Mouse (Mus musculus): ENCODE measurements around the gene Cdc42bpb. TPM values are rescaled to one million over a fixed set of nuclear protein-coding genes. Genes with fewer than 3 reads are reported as not detected.

The Cdc42bpb gene
- polyA plus RNA-seq, 1 experiment from 2014 or later = 43.4 TPM

DNA sequence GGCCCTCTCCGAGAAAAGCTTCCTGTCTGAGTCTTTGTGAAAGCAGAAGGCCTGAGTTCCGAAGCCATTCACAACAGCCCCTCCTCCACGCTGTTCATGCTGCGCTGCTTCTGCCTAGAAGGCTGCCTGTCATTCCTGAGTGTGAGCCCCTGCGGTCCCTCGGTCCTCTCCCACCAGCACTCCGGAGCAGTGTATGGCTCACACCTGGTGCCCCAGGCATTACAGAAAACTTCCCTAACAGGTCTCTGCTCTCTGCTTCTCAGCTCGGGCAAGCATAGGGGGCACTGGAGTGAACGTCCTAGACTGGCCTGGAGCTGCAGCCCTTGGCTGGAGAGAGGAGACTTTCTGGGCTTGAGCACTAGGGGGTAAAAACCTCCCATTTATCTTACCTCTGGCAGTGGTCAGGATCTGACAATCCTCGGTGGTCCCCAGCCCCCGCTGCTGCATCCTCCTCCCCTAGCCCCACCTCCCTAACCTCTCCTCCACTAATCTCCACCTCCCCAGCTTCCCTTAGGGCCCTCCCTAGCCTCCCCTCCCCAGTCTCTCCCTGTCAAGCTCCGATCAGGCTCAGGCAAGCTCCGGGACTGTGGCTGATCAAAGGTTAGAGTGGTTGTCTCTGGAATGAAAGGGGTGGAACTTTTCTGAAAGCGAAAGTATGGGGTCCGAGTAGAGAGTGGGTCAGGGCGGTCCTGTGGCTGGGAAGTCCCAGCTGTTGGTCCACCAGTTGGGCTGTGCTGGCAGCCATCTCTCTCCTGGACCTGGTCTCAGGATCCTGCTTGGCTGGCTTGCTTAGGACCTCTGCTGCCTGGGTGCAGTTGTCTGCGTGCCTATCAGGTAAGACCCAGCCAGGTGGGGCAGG, 39.6 kb upstream of the Cdc42bpb start, which contains the start of gene Exoc3l4:
TSS of gene Exoc3l4 (plus strand) at position 97 of the 859 bp plus-strand sequence.
- H3K27ac ChIP-seq (ENCODE audit: low read depth, low read length) = no peak within 1 kb of the TSS
- no peaks in the 10 kb centered on the region; the same call in 1 of the 2 replicates for H3K4me1 ChIP-seq (ENCODE audit: control insufficient read depth, insufficient read depth, low read length)
- WGBS = 5% methylated on average over 17 of the region's 17 CpGs
- H3K36me3 ChIP-seq (ENCODE audit: control insufficient read depth, insufficient read depth, low read length) = no peaks in the 10 kb centered on the region
- no peaks in the 10 kb centered on the region for H3K9me3 ChIP-seq (ENCODE audit: control insufficient read depth, low read length)
- H3K9ac ChIP-seq (replicated peaks; ENCODE audit: low read depth, low read length) = 0 out of 2 replicates have a peak within 1 kb of the TSS, but pooled peaks have one; percentile 7
- H3K27me3 ChIP-seq (ENCODE audit: control insufficient read depth, insufficient read depth, low read length) = peaks cover 8% of the 10 kb centered on the region; the same call in 1 of the 2 replicates
- H3K4me3 ChIP-seq (ENCODE audit: low read depth, low read length) = no peak within 1 kb of the TSS
- H3K4me2 ChIP-seq (ENCODE audit: low read depth, low read length) = peak within 1 kb of the TSS; percentile 29
- ATAC-seq (ENCODE audit: low read depth) = 0 out of 2 replicates have a peak, but pooled peaks have one; percentile 32

DNA sequence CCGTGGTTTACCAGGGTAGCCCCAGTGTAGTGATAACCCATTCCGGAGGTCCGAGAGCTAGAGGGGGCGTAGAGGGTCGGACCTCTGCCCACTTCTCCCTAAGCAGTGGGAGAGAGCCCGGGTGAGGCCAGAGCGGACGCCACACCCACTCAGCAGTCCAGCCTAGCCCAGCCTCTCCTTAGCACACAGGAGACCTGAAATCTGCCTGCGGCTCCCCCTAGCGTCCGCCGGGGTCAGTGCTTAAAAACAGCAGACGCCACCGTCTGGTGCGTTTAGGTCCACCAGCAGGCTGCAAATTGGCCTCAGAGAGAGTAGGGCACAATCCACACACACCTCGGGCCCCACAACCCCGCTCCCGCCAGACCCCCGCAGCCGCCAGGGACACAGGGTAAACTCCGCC, 35.8 kb upstream of the Cdc42bpb start:
- WGBS = 0% methylated on average over 21 of the region's 21 CpGs
- Histone ChIP-seq H3K9me3 (ENCODE audit: control insufficient read depth, low read length) (no peaks in the 10 kb centered on the region), H3K36me3 (ENCODE audit: control insufficient read depth, insufficient read depth, low read length) (no peaks in the 10 kb centered on the region), H3K9ac (replicated peaks; ENCODE audit: low read depth, low read length) (no peak overlapping the region), H3K27ac (ENCODE audit: low read depth, low read length) (no peak overlapping the region), H3K4me1 (ENCODE audit: control insufficient read depth, insufficient read depth, low read length) (peaks cover 5% of the 10 kb centered on the region; the same call in 1 of the 2 replicates), H3K4me3 (ENCODE audit: low read depth, low read length) (peak overlapping the region; percentile 12; the same call in 1 of the 2 replicates), H3K27me3 (ENCODE audit: control insufficient read depth, insufficient read depth, low read length) (peaks cover 4% of the 10 kb centered on the region), H3K4me2 (ENCODE audit: low read depth, low read length) (peak overlapping the region; percentile 36)
- peak; percentile 84; the same call in 1 of the 2 replicates for ATAC-seq (ENCODE audit: low read depth)

DNA sequence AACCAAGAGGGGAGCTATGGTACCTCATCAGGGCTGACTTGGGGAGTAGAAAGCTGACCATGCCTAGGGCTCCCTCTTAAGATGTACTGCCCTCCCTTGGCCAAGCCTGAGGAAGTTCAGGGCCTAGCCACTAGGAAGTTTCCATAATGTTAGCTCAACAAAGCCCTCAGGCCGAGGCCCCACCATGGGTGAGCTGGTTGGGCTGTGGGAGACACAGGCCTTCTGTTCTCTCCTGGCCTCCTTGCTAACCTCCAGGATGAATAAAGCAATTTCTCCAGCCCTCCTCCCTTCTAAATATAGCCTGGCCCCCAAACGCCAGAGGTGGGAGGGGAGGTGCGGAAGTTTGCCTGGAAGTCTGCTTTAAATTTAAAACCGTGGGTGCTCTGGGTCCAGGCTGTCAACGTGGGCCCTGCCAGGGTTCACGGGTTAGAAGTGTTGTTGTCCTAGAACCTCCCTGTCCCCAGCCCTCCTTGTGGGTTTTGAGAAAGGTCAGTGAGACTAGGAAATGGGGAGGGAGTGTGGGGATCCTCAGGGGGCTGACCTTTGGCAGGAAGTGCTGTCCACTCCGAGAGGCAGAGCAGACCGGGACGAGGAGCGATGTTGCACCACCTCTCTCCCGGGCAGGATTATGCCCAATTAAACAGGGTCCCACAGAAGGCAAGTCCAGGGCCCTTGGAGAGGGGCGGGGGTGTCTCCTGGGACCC, 35.2 kb upstream of the Cdc42bpb start:
- Histone ChIP-seq H3K27me3 (ENCODE audit: control insufficient read depth, insufficient read depth, low read length) (peaks cover 4% of the 10 kb centered on the region), H3K4me3 (ENCODE audit: low read depth, low read length) (peak overlapping the region; percentile 12; the same call in 1 of the 2 replicates), H3K4me1 (ENCODE audit: control insufficient read depth, insufficient read depth, low read length) (peaks cover 5% of the 10 kb centered on the region; the same call in 1 of the 2 replicates), H3K9ac (replicated peaks; ENCODE audit: low read depth, low read length) (no peak overlapping the region), H3K4me2 (ENCODE audit: low read depth, low read length) (peak overlapping the region; percentile 36), H3K27ac (ENCODE audit: low read depth, low read length) (no peak overlapping the region), H3K9me3 (ENCODE audit: control insufficient read depth, low read length) (no peaks in the 10 kb centered on the region), H3K36me3 (ENCODE audit: control insufficient read depth, insufficient read depth, low read length) (no peaks in the 10 kb centered on the region)
- peak; percentile 5; the same call in 1 of the 2 replicates for ATAC-seq (ENCODE audit: low read depth)
- 22% methylated on average over 12 of the region's 12 CpGs for WGBS

DNA sequence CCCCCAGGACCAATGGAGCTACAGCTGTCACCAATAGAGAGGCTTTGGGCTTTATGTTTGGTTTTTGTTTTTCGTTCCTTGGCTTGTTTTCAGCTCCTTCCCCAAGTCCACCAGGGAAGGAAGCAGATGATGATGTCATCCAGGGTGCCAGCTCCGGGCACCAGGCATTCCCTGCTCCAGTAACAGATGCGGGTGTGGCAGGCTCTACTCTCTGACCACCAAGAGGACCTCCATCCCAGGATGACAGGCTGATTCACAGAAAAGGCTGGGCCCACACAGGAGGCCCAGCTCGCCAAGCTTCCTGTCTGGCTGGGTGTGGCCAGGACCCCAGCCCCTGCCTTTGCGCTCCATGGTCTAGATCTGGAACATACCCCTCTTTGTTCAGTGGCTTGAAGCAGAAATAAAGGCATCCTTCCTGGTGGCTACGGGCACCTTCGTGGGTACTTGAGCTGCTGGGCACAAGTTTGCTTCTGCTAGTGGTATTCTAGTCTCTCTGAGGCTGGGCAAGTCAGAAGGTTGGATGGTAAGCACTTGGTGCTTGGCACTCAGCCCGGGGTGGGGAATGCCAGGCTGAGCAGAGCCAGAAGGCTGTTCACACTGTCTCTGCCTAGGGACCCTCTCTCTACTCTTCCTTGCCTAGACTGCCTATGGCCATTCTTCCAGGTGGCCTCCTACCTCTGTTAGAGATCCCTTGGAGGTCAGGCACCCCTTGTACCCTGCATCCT, 34.3 kb upstream of the Cdc42bpb start:
- Histone ChIP-seq H3K4me2 (ENCODE audit: low read depth, low read length) (no peak overlapping the region), H3K4me1 (ENCODE audit: control insufficient read depth, insufficient read depth, low read length) (0 out of 2 replicates have a peak, but pooled peaks cover 5% of the 10 kb centered on the region), H3K27ac (ENCODE audit: low read depth, low read length) (no peak overlapping the region), H3K27me3 (ENCODE audit: control insufficient read depth, insufficient read depth, low read length) (peaks cover 10% of the 10 kb centered on the region), H3K36me3 (ENCODE audit: control insufficient read depth, insufficient read depth, low read length) (no peaks in the 10 kb centered on the region), H3K4me3 (ENCODE audit: low read depth, low read length) (no peak overlapping the region), H3K9me3 (ENCODE audit: control insufficient read depth, low read length) (no peaks in the 10 kb centered on the region), H3K9ac (replicated peaks; ENCODE audit: low read depth, low read length) (no peak overlapping the region)
- WGBS = 76% methylated on average over 8 of the region's 8 CpGs
- ATAC-seq (ENCODE audit: low read depth) = no peak

DNA sequence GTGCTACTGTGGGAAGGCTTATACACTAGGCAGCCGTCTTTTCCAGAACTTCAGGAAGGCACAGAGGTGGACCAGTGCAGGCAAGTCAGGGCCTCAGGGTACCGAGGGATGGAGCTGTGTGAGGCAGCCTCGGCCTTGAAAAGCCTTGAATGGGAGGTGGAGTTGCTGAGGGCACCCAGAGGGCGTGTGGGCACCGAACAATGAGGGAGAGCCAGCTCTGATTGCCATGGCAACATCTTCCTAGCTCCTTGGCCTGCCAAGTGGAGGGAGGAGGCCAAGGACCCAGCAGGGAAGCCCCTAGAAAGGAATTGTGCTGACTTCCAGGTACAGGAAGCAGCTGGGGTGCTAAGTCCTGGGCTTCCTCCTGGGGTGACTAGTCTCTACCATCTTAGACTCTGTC, 32.1 kb upstream of the Cdc42bpb start:
- no peaks in the 10 kb centered on the region for H3K36me3 ChIP-seq (ENCODE audit: control insufficient read depth, insufficient read depth, low read length)
- ATAC-seq (ENCODE audit: low read depth) = no peak
- 0 out of 2 replicates have a peak, but pooled peaks cover 5% of the 10 kb centered on the region for H3K4me1 ChIP-seq (ENCODE audit: control insufficient read depth, insufficient read depth, low read length)
- no peaks in the 10 kb centered on the region for H3K9me3 ChIP-seq (ENCODE audit: control insufficient read depth, low read length)
- 6% methylated on average over 5 of the region's 5 CpGs for WGBS
- H3K4me2 ChIP-seq (ENCODE audit: low read depth, low read length) = no peak overlapping the region
- H3K9ac ChIP-seq (replicated peaks; ENCODE audit: low read depth, low read length) = no peak overlapping the region
- no peak overlapping the region for H3K27ac ChIP-seq (ENCODE audit: low read depth, low read length)
- no peak overlapping the region for H3K4me3 ChIP-seq (ENCODE audit: low read depth, low read length)
- H3K27me3 ChIP-seq (ENCODE audit: control insufficient read depth, insufficient read depth, low read length) = peaks cover 17% of the 10 kb centered on the region

DNA sequence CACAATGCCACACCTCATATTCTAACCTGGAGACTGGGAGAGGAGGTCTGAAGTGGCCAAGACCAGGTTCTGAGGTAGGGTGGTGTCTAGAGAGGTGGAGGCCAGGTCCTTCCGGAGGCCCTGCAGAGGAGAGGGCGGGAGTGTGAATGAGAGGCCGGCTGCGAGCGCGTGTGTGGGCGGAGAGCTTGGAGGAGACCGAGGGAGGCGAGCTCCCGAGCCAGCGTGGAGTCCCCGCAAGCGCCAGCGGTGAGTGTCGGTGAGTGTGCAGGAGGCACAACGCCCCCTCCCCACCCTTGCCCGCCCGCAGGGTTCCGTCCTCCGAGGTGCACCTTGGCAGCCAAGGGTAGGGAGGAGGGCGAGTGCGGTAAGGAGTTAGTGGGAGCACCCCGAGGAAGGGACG, 29.1 kb upstream of the Cdc42bpb start, which contains the start of gene Lbhd2:
TSS of gene Lbhd2 (plus strand) at position 188 of the 400 bp plus-strand sequence.
- no peak within 1 kb of the TSS for H3K27ac ChIP-seq (ENCODE audit: low read depth, low read length)
- 3% methylated on average over 20 of the region's 24 CpGs for WGBS
- H3K9me3 ChIP-seq (ENCODE audit: control insufficient read depth, low read length) = no peaks in the 10 kb centered on the region
- peak within 1 kb of the TSS; percentile 26; the same call in 1 of the 2 replicates for H3K4me2 ChIP-seq (ENCODE audit: low read depth, low read length)
- no peak within 1 kb of the TSS for H3K4me3 ChIP-seq (ENCODE audit: low read depth, low read length)
- H3K36me3 ChIP-seq (ENCODE audit: control insufficient read depth, insufficient read depth, low read length) = no peaks in the 10 kb centered on the region
- ATAC-seq (ENCODE audit: low read depth) = no peak
- peaks cover 17% of the 10 kb centered on the region for H3K27me3 ChIP-seq (ENCODE audit: control insufficient read depth, insufficient read depth, low read length)
- H3K4me1 ChIP-seq (ENCODE audit: control insufficient read depth, insufficient read depth, low read length) = 0 out of 2 replicates have a peak, but pooled peaks cover 5% of the 10 kb centered on the region
- no peak within 1 kb of the TSS for H3K9ac ChIP-seq (replicated peaks; ENCODE audit: low read depth, low read length)

DNA sequence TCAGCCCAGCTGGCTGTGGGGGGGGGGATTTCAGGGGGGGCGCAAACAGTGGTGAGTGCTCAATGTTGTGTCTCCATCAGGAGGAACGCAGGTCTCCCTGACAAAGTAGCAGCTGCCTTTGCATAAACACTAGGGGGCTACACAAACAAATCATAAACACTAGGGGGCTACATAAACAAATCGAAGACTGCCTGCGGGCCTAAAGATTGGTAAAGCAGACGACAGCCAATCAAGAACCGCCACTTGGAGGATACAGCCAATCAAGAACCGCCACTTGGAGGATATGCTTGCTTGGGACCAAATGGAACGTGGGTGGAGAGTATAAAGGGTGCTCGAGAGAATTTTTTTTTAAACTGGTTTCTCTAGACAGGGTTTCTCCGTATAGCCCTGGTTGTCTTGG, 27.4 kb upstream of the Cdc42bpb start:
- H3K27me3 ChIP-seq (ENCODE audit: control insufficient read depth, insufficient read depth, low read length) = peaks cover 14% of the 10 kb centered on the region
- H3K36me3 ChIP-seq (ENCODE audit: control insufficient read depth, insufficient read depth, low read length) = no peaks in the 10 kb centered on the region
- H3K9me3 ChIP-seq (ENCODE audit: control insufficient read depth, low read length) = no peaks in the 10 kb centered on the region
- H3K4me2 ChIP-seq (ENCODE audit: low read depth, low read length) = no peak overlapping the region
- ATAC-seq (ENCODE audit: low read depth) = no peak
- H3K9ac ChIP-seq (replicated peaks; ENCODE audit: low read depth, low read length) = no peak overlapping the region
- 0 out of 2 replicates have a peak, but pooled peaks cover 5% of the 10 kb centered on the region for H3K4me1 ChIP-seq (ENCODE audit: control insufficient read depth, insufficient read depth, low read length)
- WGBS = 52% methylated on average over 10 of the region's 10 CpGs
- no peak overlapping the region for H3K4me3 ChIP-seq (ENCODE audit: low read depth, low read length)
- no peak overlapping the region for H3K27ac ChIP-seq (ENCODE audit: low read depth, low read length)

DNA sequence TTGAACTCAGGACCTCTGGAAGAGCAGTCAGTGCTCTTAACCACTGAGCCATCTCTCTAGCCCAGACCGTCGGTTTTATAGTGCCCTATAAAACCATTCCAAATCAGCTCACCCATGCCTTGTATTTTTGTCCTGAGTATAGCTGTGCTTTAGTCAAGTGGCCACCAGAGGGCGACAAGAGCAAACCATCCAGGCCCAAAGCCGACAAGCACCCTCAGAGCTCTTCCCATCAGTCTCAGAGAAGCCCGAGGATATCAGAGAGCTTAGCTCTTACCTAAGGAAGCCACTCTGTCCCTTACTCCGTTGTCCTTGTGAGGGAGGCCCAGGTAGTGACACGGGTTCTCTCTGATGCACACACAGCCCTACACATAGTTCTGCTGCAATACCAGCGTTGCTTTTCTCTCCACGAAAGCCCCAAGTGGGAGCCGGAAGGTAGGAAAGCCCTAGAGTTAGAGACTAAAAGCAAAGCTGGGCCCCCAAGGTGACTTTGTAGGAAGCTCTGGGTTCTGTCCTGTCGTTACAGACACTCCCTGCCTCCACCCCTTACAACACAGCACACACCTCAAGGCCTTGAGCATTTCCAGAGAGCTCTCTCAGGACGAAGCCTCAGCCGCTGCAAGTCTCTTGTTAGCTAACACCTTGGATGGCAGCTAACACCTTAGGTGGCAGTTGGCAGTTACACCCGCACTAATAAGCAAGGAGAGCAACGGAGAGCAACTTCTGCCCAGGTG, 24.1 kb upstream of the Cdc42bpb start:
- no peak overlapping the region for H3K27ac ChIP-seq (ENCODE audit: low read depth, low read length)

More for the DNA sequence above, 24.1 kb upstream of the Cdc42bpb start:
- no peaks in the 10 kb centered on the region for H3K9me3 ChIP-seq (ENCODE audit: control insufficient read depth, low read length)
- no peaks in the 10 kb centered on the region for H3K36me3 ChIP-seq (ENCODE audit: control insufficient read depth, insufficient read depth, low read length)
- H3K27me3 ChIP-seq (ENCODE audit: control insufficient read depth, insufficient read depth, low read length) = peaks cover 5% of the 10 kb centered on the region
- peak; percentile 84 for ATAC-seq (ENCODE audit: low read depth)
- H3K4me2 ChIP-seq (ENCODE audit: low read depth, low read length) = no peak overlapping the region
- H3K9ac ChIP-seq (replicated peaks; ENCODE audit: low read depth, low read length) = no peak overlapping the region
- 23% methylated on average over 15 of the region's 15 CpGs for WGBS
- H3K4me3 ChIP-seq (ENCODE audit: low read depth, low read length) = no peak overlapping the region
- no peaks in the 10 kb centered on the region for H3K4me1 ChIP-seq (ENCODE audit: control insufficient read depth, insufficient read depth, low read length)

Measured in neural tube, embryonic 14.5 days (tissue).